In genomic region chr7:84328770-84329169, GRCm38 (mm10) we compare ENCODE assay signal across 11 mouse cellular contexts.
A peak's percentile ranks its signal among the peaks of the same experiment; 100 is the strongest.
DNase-seq lines count a peak whose midpoint lies in the region; ATAC-seq and TF ChIP-seq lines count a peak whose summit lies in the region.
"Had no signal": no experiment of that assay in that cellular context is flagged by ENCODE, and none has a peak within 500 bp of the region (broad histone marks: within the 10 kb centered on the region; RNA-seq: fewer than 3 reads in every experiment).

No protein-coding gene starts in this region.

- ATAC-seq in hindbrain, embryonic 12.5 days (ENCODE audit: low FRiP score): peak; percentile 32; the same call in 1 of the 2 replicates
- no peak for ATAC-seq in hindbrain, embryonic 11.5 days (ENCODE audit: low FRiP score)
- no peak for ATAC-seq in Patski
- ATAC-seq in embryonic facial prominence, embryonic 13.5 days (ENCODE audit: insufficient number of reproducible peaks, insufficient read depth, low FRiP score, low TSS enrichment, low read depth): no peak
- ATAC-seq in lung, embryonic 16.5 days (ENCODE audit: low read depth): peak; percentile 75
- ATAC-seq: intestine, embryonic 15.5 days had no signal

- POLR2A ChIA-PET in Patski (lab: Charles Lee): interaction anchor here (0.7 to 8.1 kb wide), 5 partner anchors 9 to 56 kb away, joined by 3 to 44 read pairs (median 4); no protein-coding TSS in a partner anchor

- H3K9me3 ChIP-seq in hindbrain, embryonic 12.5 days (replicated peaks): no peaks in the 10 kb centered on the region
- H3K9me3 ChIP-seq in hindbrain, embryonic 11.5 days (ENCODE audit: control insufficient read depth, low read length): no peaks in the 10 kb centered on the region
- H3K9me3 ChIP-seq in embryonic facial prominence, embryonic 13.5 days: no peaks in the 10 kb centered on the region
- no peaks in the 10 kb centered on the region for H3K9me3 ChIP-seq in lung, embryonic 16.5 days (ENCODE audit: control insufficient read depth, low read length)
- H3K9me3 ChIP-seq: intestine, embryonic 15.5 days had no signal

- WGBS in hindbrain, embryonic 12.5 days: 57% methylated on average over 1 of the region's 1 CpGs
- 54% methylated on average over 1 of the region's 1 CpGs for WGBS in hindbrain, embryonic 11.5 days
- WGBS in embryonic facial prominence, embryonic 13.5 days: 58% methylated on average over 1 of the region's 1 CpGs
- WGBS in lung, embryonic 16.5 days: 30% methylated on average over 1 of the region's 1 CpGs

- peak; percentile 13 for TF ChIP-seq CTCF in Patski (IDR thresholded peaks at IDR 0.05)

- CTCF ChIA-PET in Patski (lab: Charles Lee): no interaction called here

- H3K4me3 ChIP-seq in hindbrain, embryonic 12.5 days: no peak overlapping the region
- H3K4me3 ChIP-seq in hindbrain, embryonic 11.5 days (ENCODE audit: low read depth, low read length): no peak overlapping the region
- no peak overlapping the region for H3K4me3 ChIP-seq in embryonic facial prominence, embryonic 13.5 days
- H3K4me3 ChIP-seq in lung, embryonic 16.5 days (ENCODE audit: low read length): no peak overlapping the region
- H3K4me3 ChIP-seq: intestine, embryonic 15.5 days had no signal

- H3K4me2 ChIP-seq in hindbrain, embryonic 12.5 days (replicated peaks): no peak overlapping the region
- H3K4me2 ChIP-seq in hindbrain, embryonic 11.5 days (replicated peaks; ENCODE audit: low read depth, low read length): no peak overlapping the region
- no peak overlapping the region for H3K4me2 ChIP-seq in embryonic facial prominence, embryonic 13.5 days
- no peak overlapping the region for H3K4me2 ChIP-seq in lung, embryonic 16.5 days (ENCODE audit: low read depth, low read length)
- H3K4me2 ChIP-seq: intestine, embryonic 15.5 days had no signal

- H3K4me1 ChIP-seq in hindbrain, embryonic 12.5 days: peaks cover 23% of the 10 kb centered on the region
- no peaks in the 10 kb centered on the region for H3K4me1 ChIP-seq in hindbrain, embryonic 11.5 days (replicated peaks; ENCODE audit: control insufficient read depth, insufficient read depth, low read length)
- peaks cover 47% of the 10 kb centered on the region for H3K4me1 ChIP-seq in embryonic facial prominence, embryonic 13.5 days
- peaks cover 29% of the 10 kb centered on the region for H3K4me1 ChIP-seq in lung, embryonic 16.5 days (replicated peaks; ENCODE audit: control insufficient read depth, insufficient read depth, low read length)
- H3K4me1 ChIP-seq: intestine, embryonic 15.5 days had no signal

- H3K27ac ChIP-seq in hindbrain, embryonic 12.5 days: no peak overlapping the region
- no peak overlapping the region for H3K27ac ChIP-seq in hindbrain, embryonic 11.5 days (ENCODE audit: low read depth, low read length)
- 0 out of 2 replicates have a peak overlapping the region, but pooled peaks have one; percentile 22 for H3K27ac ChIP-seq in embryonic facial prominence, embryonic 13.5 days
- peak overlapping the region; percentile 60 for H3K27ac ChIP-seq in lung, embryonic 16.5 days (ENCODE audit: low read length)
- H3K27ac ChIP-seq: intestine, embryonic 15.5 days had no signal

- in situ Hi-C loops in Patski (cut with MboI; ENCODE audit: low pct_unique_long_range_greater_than_20kb): no loop called here

- DNase-seq in hindbrain, embryonic 11.5 days (ENCODE audit: low spot score): no peak
- DNase-seq in Patski (ENCODE audit: low read depth, low spot score): no peak
- DNase-seq in T-cell, adult 2 months (ENCODE audit: low spot score): no peak
- no peak for DNase-seq in spleen, adult 18-20 months
- DNase-seq: adrenal gland, postnatal 36 days; right cerebral cortex, postnatal 25 days; thymus, adult 2 months had no signal

- H3K9ac ChIP-seq in hindbrain, embryonic 12.5 days: no peak overlapping the region
- no peak overlapping the region for H3K9ac ChIP-seq in hindbrain, embryonic 11.5 days (ENCODE audit: low read depth, low read length)
- no peak overlapping the region for H3K9ac ChIP-seq in embryonic facial prominence, embryonic 13.5 days
- no peak overlapping the region for H3K9ac ChIP-seq in lung, embryonic 16.5 days (ENCODE audit: low read length)
- H3K9ac ChIP-seq: intestine, embryonic 15.5 days had no signal

- 0 out of 2 replicates have a peak, but pooled peaks cover 15% of the 10 kb centered on the region for H3K36me3 ChIP-seq in hindbrain, embryonic 12.5 days
- H3K36me3 ChIP-seq in hindbrain, embryonic 11.5 days (ENCODE audit: control insufficient read depth, insufficient read depth, low read length): no peaks in the 10 kb centered on the region
- H3K36me3 ChIP-seq in embryonic facial prominence, embryonic 13.5 days: 0 out of 2 replicates have a peak, but pooled peaks cover 9% of the 10 kb centered on the region
- H3K36me3 ChIP-seq in lung, embryonic 16.5 days (ENCODE audit: control insufficient read depth, insufficient read depth, low read length): no peaks in the 10 kb centered on the region
- H3K36me3 ChIP-seq: intestine, embryonic 15.5 days had no signal

- H3K27me3 ChIP-seq in hindbrain, embryonic 12.5 days: no peaks in the 10 kb centered on the region
- no peaks in the 10 kb centered on the region for H3K27me3 ChIP-seq in hindbrain, embryonic 11.5 days (ENCODE audit: control insufficient read depth, insufficient read depth, low read length)
- H3K27me3 ChIP-seq in Patski: no peaks in the 10 kb centered on the region
- H3K27me3 ChIP-seq in embryonic facial prominence, embryonic 13.5 days: no peaks in the 10 kb centered on the region
- no peaks in the 10 kb centered on the region for H3K27me3 ChIP-seq in lung, embryonic 16.5 days (ENCODE audit: control insufficient read depth, insufficient read depth, low read depth, low read length)
- H3K27me3 ChIP-seq: intestine, embryonic 15.5 days had no signal

Comparison
In these comparisons a context has a peak if more than half of its experiments do, and no peak if none do; other contexts are left out.
1. ATAC-seq: peak in hindbrain, embryonic 12.5 days (single experiment) and lung, embryonic 16.5 days (single experiment); none in hindbrain, embryonic 11.5 days (single experiment), Patski (single experiment) and embryonic facial prominence, embryonic 13.5 days (single experiment).
2. H3K27ac ChIP-seq: peak in embryonic facial prominence, embryonic 13.5 days (single experiment) and lung, embryonic 16.5 days (single experiment); none in hindbrain, embryonic 12.5 days (single experiment) and hindbrain, embryonic 11.5 days (single experiment).